Mouse (Mus musculus): ENCODE measurements around the gene Ttll9. TPM values are rescaled to one million over a fixed set of nuclear protein-coding genes. Genes with fewer than 3 reads are reported as not detected.

Ttll9 gene
- polyA plus RNA-seq, 1 experiment, result 0.12 TPM

GRCm38 (mm10) chr2:152939846-152940245 is 22.4 kb upstream of the Ttll9 start:
- WGBS, result 14% methylated on average over 4 of the region's 4 CpGs
- DNase-seq (ENCODE audit: low read depth, low spot score), result no peak

GRCm38 (mm10) chr2:152941106-152941505 is 21.2 kb upstream of the Ttll9 start:
- DNase-seq (ENCODE audit: low read depth, low spot score), result no peak
- WGBS, result 76% methylated on average over 6 of the region's 6 CpGs

- DNase-seq (ENCODE audit: low read depth, low spot score), result no peak
- 40% methylated on average over 7 of the region's 7 CpGs for WGBS
Observed at GRCm38 (mm10) chr2:152941776-152942175, 20.5 kb upstream of the Ttll9 start.

- no peak for DNase-seq (ENCODE audit: low read depth, low spot score)
- 2% methylated on average over 65 of the region's 65 CpGs for WGBS
Observed at GRCm38 (mm10) chr2:152942898-152943515, 19.3 kb upstream of the Ttll9 start.

GRCm38 (mm10) chr2:152943568-152943967 is 18.7 kb upstream of the Ttll9 start:
- WGBS, result 10% methylated on average over 8 of the region's 8 CpGs

GRCm38 (mm10) chr2:152944013-152944412 is 18.3 kb upstream of the Ttll9 start:
- no peak for DNase-seq (ENCODE audit: low read depth, low spot score)
- 60% methylated on average over 9 of the region's 9 CpGs for WGBS

More at GRCm38 (mm10) chr2:152943568-152943967, 18.7 kb upstream of the Ttll9 start:
- DNase-seq (ENCODE audit: low read depth, low spot score), result no peak

GRCm38 (mm10) chr2:152947098-152947497 is 15.2 kb upstream of the Ttll9 start:
- 48% methylated on average over 7 of the region's 7 CpGs for WGBS
- DNase-seq (ENCODE audit: low read depth, low spot score), result no peak

- no peak for DNase-seq (ENCODE audit: low read depth, low spot score)
- WGBS, result 81% methylated on average over 5 of the region's 5 CpGs
Observed at GRCm38 (mm10) chr2:152948438-152949020, 13.8 kb upstream of the Ttll9 start.

- no peak for DNase-seq (ENCODE audit: low read depth, low spot score)
- WGBS, result 34% methylated on average over 11 of the region's 11 CpGs
Observed at GRCm38 (mm10) chr2:152950358-152951064, 11.8 kb upstream of the Ttll9 start.

- 1% methylated on average over 54 of the region's 54 CpGs for WGBS
- DNase-seq (ENCODE audit: low read depth, low spot score), result no peak
Observed at GRCm38 (mm10) chr2:152951065-152951849, 11.0 kb upstream of the Ttll9 start, which contains the start of gene Dusp15. Gene Dusp15 (minus strand): TSS chr2:152951698.

GRCm38 (mm10) chr2:152951850-152952720 is 10.2 kb upstream of the Ttll9 start:
- no peak for DNase-seq (ENCODE audit: low read depth, low spot score)
- 19% methylated on average over 13 of the region's 13 CpGs for WGBS

GRCm38 (mm10) chr2:152958116-152958515 is 4.2 kb upstream of the Ttll9 start:
- no peak for DNase-seq (ENCODE audit: low read depth, low spot score)
- whole genome bisulfite sequencing, result 66% methylated on average over 3 of the region's 3 CpGs

GRCm38 (mm10) chr2:152965555-152965954 is 3.3 kb downstream of the Ttll9 start:
- no peak for DNase-seq (ENCODE audit: low read depth, low spot score)
- 48% methylated on average over 4 of the region's 4 CpGs for WGBS

- no peak for DNase-seq (ENCODE audit: low read depth, low spot score)
- WGBS, result 50% methylated on average over 3 of the region's 3 CpGs
Observed at GRCm38 (mm10) chr2:152976991-152977390, 14.7 kb downstream of the Ttll9 start.

GRCm38 (mm10) chr2:152985582-152985981 is 23.3 kb downstream of the Ttll9 start:
- DNase-seq (ENCODE audit: low read depth, low spot score), result no peak
- 39% methylated on average over 1 of the region's 1 CpGs for WGBS

- no peak for DNase-seq (ENCODE audit: low read depth, low spot score)
- WGBS, result 56% methylated on average over 9 of the region's 9 CpGs
Observed at GRCm38 (mm10) chr2:152991529-152991928, 29.2 kb downstream of the Ttll9 start.

- WGBS, result 39% methylated on average over 4 of the region's 4 CpGs
- no peak for DNase-seq (ENCODE audit: low read depth, low spot score)
Observed at GRCm38 (mm10) chr2:152997046-152997445, 34.8 kb downstream of the Ttll9 start.

GRCm38 (mm10) chr2:153002492-153003248 is 40.4 kb downstream of the Ttll9 start:
- WGBS, result 64% methylated on average over 15 of the region's 15 CpGs
- DNase-seq (ENCODE audit: low read depth, low spot score), result no peak

Measured in large intestine, adult 2 months (tissue).